Mouse (Mus musculus) myocyte (in vitro differentiated cells): ENCODE data around the gene Ogfod1.

ENCODE experiments used
- MYOG ChIP-seq, 3 experiments: IDR thresholded peaks; one replicate each; pipeline ENCODE4 v1.6.1; 2011; ENCODE audit warnings: control low read depth in 2 of 3, low read depth in 2 of 3, mild to moderate bottlenecking in 2 of 3; ENCODE audit not compliant: insufficient read length in 2 of 3, control insufficient read depth in 1 of 3, insufficient read depth in 1 of 3
- SRF ChIP-seq: IDR thresholded peaks from one replicate; pipeline ENCODE4 v1.6.1; 2011; ENCODE audit warnings: low read depth; ENCODE audit not compliant: control insufficient read depth, insufficient read length
- USF1 ChIP-seq: IDR thresholded peaks from one replicate; pipeline ENCODE4 v1.6.1; 2011; ENCODE audit warnings: low read depth, mild to moderate bottlenecking, control low read depth, moderate library complexity

DNA sequence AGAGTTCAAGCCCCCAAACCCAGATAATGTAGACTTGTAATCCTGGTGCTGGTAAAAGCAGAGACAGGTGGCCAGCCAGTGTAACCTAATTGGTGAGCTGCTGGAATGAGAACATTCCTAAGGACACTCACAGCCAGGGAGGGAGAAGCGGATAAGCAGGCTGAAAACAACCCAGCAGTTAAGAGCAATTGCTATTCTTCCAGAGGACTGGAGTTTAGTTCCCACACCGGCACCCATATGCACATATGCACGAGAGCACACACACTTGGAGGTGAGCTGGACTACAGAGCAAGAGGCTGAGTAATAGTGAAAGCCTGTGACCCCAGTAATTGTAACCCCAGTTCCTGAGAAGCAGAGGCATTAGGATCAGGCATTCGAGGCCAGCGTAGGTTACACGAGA lies 13.1 kb upstream of the Ogfod1 start:
- TF ChIP-seq USF1, result no peak
- TF ChIP-seq SRF, result no peak
- no peak for TF ChIP-seq MYOG (IDR thresholded peaks at IDR 0.05; ENCODE audit: control insufficient read depth in 1 of 3, insufficient read depth in 1 of 3, insufficient read length in 2 of 3, low read depth in 2 of 3)
